Mouse (Mus musculus): ENCODE results near the gene Timm8b. TPM values are rescaled to one million over a fixed set of nuclear protein-coding genes. Genes with fewer than 3 reads are reported as not detected.

Gene Timm8b
- polyA plus RNA-seq, 1 experiment from 2014 or later: 301 TPM

Other genes starting within 250 kb of the Timm8b start
- 32.1 and 36.7 TPM in 2 replicates for gene Plet1, start 109.4 kb upstream of the Timm8b start, polyA plus RNA-seq (2014; fragmentation: Nextera tagmentation; extraction: Ambion mirVana)
- 85.3 and 89.4 TPM in 2 replicates for gene Pts, start 75.2 kb upstream of the Timm8b start, polyA plus RNA-seq (2014; fragmentation: Nextera tagmentation; extraction: Ambion mirVana)
- 0.88 and 1.2 TPM in 2 replicates for gene Il18, start 49.1 kb upstream of the Timm8b start, polyA plus RNA-seq (2014; fragmentation: Nextera tagmentation; extraction: Ambion mirVana)
- 0.16 TPM in 1 of 2 replicates, not detected in the other for gene Bco2, start 48.7 kb upstream of the Timm8b start, polyA plus RNA-seq (2014; fragmentation: Nextera tagmentation; extraction: Ambion mirVana)
- gene Tex12, start 42.6 kb upstream of the Timm8b start, polyA plus RNA-seq (2014; fragmentation: Nextera tagmentation; extraction: Ambion mirVana): not detected in 2 replicates
- gene Sdhd, start 98 bp upstream of the Timm8b start, polyA plus RNA-seq (2014; fragmentation: Nextera tagmentation; extraction: Ambion mirVana): 365 and 387 TPM in 2 replicates
- 6.1 and 8.1 TPM in 2 replicates for gene Pih1d2, start 13.4 kb downstream of the Timm8b start, polyA plus RNA-seq (2014; fragmentation: Nextera tagmentation; extraction: Ambion mirVana)
- 28.4 and 28.5 TPM in 2 replicates for gene Nkapd1, start 13.6 kb downstream of the Timm8b start, polyA plus RNA-seq (2014; fragmentation: Nextera tagmentation; extraction: Ambion mirVana)
- 48.1 and 60.9 TPM in 2 replicates for gene Dlat, start 55.9 kb downstream of the Timm8b start, polyA plus RNA-seq (2014; fragmentation: Nextera tagmentation; extraction: Ambion mirVana)
- gene Dixdc1, start 135.6 kb downstream of the Timm8b start, polyA plus RNA-seq (2014; fragmentation: Nextera tagmentation; extraction: Ambion mirVana): 5.7 and 10.3 TPM in 2 replicates
- gene 2310030G06Rik, start 142.6 kb downstream of the Timm8b start, polyA plus RNA-seq (2014; fragmentation: Nextera tagmentation; extraction: Ambion mirVana): 8.7 and 9.3 TPM in 2 replicates
- 15.7 and 20.6 TPM in 2 replicates for gene Cryab, start 147.4 kb downstream of the Timm8b start, polyA plus RNA-seq (2014; fragmentation: Nextera tagmentation; extraction: Ambion mirVana)
- gene Hspb2, start 148.4 kb downstream of the Timm8b start, polyA plus RNA-seq (2014; fragmentation: Nextera tagmentation; extraction: Ambion mirVana): 0.72 and 1.0 TPM in 2 replicates
- gene Fdxacb1, start 164.3 kb downstream of the Timm8b start, polyA plus RNA-seq (2014; fragmentation: Nextera tagmentation; extraction: Ambion mirVana): 11.1 and 11.5 TPM in 2 replicates
- 23.6 and 44.2 TPM in 2 replicates for gene Alg9, start 171.1 kb downstream of the Timm8b start, polyA plus RNA-seq (2014; fragmentation: Nextera tagmentation; extraction: Ambion mirVana)
- gene 1110032A03Rik, start 171.6 kb downstream of the Timm8b start, polyA plus RNA-seq (2014; fragmentation: Nextera tagmentation; extraction: Ambion mirVana): 35.7 and 37.8 TPM in 2 replicates
- gene Ppp2r1b, start 241.4 kb downstream of the Timm8b start, polyA plus RNA-seq (2014; fragmentation: Nextera tagmentation; extraction: Ambion mirVana): 43.1 and 89.4 TPM in 2 replicates